Mouse (Mus musculus): ENCODE data around the gene Bcan. TPM values are rescaled to one million over a fixed set of nuclear protein-coding genes. Genes with fewer than 3 reads are reported as not detected.

Gene Bcan
- total RNA-seq, 1 experiment = 1.4 TPM

- in situ Hi-C loops (cut with MboI; ENCODE audit: low sequenced_read_pairs in 2 of 2, unreplicated experiment in 2 of 2) = no loop called here
- Histone ChIP-seq H3K9me3 (ENCODE audit: control insufficient read depth, insufficient read depth, low read depth, low read length) (no peaks in the 10 kb centered on the region), H3K27ac (ENCODE audit: insufficient read depth, low read depth, low read length, poor library complexity, severe bottlenecking) (no peak overlapping the region), H3K9ac (ENCODE audit: insufficient read depth, low read depth, low read length, poor library complexity, severe bottlenecking) (no peak overlapping the region), H3K4me3 (ENCODE audit: insufficient read depth in 1 of 2, low read depth in 1 of 2, low read length in 2 of 2, poor library complexity in 1 of 2, severe bottlenecking in 1 of 2) (no peak overlapping the region), H3K4me1 (ENCODE audit: control insufficient read depth in 2 of 2, insufficient read depth in 2 of 2, low read length in 2 of 2, poor library complexity in 1 of 2) (peaks cover 2 to 15% of the 10 kb centered on the region in 2 experiments; a peak in 2 of 4 replicates), H3K36me3 (ENCODE audit: control insufficient read depth, insufficient read depth, low read length, poor library complexity, severe bottlenecking) (no peaks in the 10 kb centered on the region)
- no peak for TF ChIP-seq ZNF384 (IDR thresholded peaks at IDR 0.05; ENCODE audit: low read depth, low read length)
- no peak for TF ChIP-seq CHD2 (IDR thresholded peaks at IDR 0.05; ENCODE audit: low read depth, low read length)
- no peak for TF ChIP-seq ZC3H11A (IDR thresholded peaks at IDR 0.05; ENCODE audit: borderline replicate concordance, low read depth, low read length)
- no peak for TF ChIP-seq HCFC1 (IDR thresholded peaks at IDR 0.05; ENCODE audit: borderline replicate concordance, insufficient read depth, low read length)
- no peak for TF ChIP-seq MAFK (IDR thresholded peaks at IDR 0.05; ENCODE audit: insufficient read depth, low read depth, low read length)
- no peak for DNase-seq (ENCODE audit: low read depth, low spot score)
These were observed 19.9 kb downstream of the Bcan start for GRCm38 (mm10) chr3:87980085-87980484.

GRCm38 (mm10) chr3:87979493-87979892, 20.5 kb downstream of the Bcan start:
- Histone ChIP-seq H3K9ac (ENCODE audit: insufficient read depth, low read depth, low read length, poor library complexity, severe bottlenecking) (no peak overlapping the region), H3K36me3 (ENCODE audit: control insufficient read depth, insufficient read depth, low read length, poor library complexity, severe bottlenecking) (no peaks in the 10 kb centered on the region), H3K4me3 (ENCODE audit: insufficient read depth in 1 of 2, low read depth in 1 of 2, low read length in 2 of 2, poor library complexity in 1 of 2, severe bottlenecking in 1 of 2) (no peak overlapping the region), H3K27ac (ENCODE audit: insufficient read depth, low read depth, low read length, poor library complexity, severe bottlenecking) (no peak overlapping the region), H3K4me1 (ENCODE audit: control insufficient read depth in 2 of 2, insufficient read depth in 2 of 2, low read length in 2 of 2, poor library complexity in 1 of 2) (peaks cover 2 to 15% of the 10 kb centered on the region in 2 experiments; a peak in 2 of 4 replicates), H3K9me3 (ENCODE audit: control insufficient read depth, insufficient read depth, low read depth, low read length) (no peaks in the 10 kb centered on the region)
- in situ Hi-C loops (cut with MboI; ENCODE audit: low sequenced_read_pairs in 2 of 2, unreplicated experiment in 2 of 2) = no loop called here
- TF ChIP-seq MAFK (IDR thresholded peaks at IDR 0.05; ENCODE audit: insufficient read depth, low read depth, low read length) (no peak), ZNF384 (IDR thresholded peaks at IDR 0.05; ENCODE audit: low read depth, low read length) (no peak), HCFC1 (IDR thresholded peaks at IDR 0.05; ENCODE audit: borderline replicate concordance, insufficient read depth, low read length) (no peak), CHD2 (IDR thresholded peaks at IDR 0.05; ENCODE audit: low read depth, low read length) (no peak), ZC3H11A (IDR thresholded peaks at IDR 0.05; ENCODE audit: borderline replicate concordance, low read depth, low read length) (no peak)
- DNase-seq (ENCODE audit: low read depth, low spot score) = no peak

GRCm38 (mm10) chr3:87974381-87974987, 25.5 kb downstream of the Bcan start:
- Histone ChIP-seq H3K36me3 (ENCODE audit: control insufficient read depth, insufficient read depth, low read length, poor library complexity, severe bottlenecking) (no peaks in the 10 kb centered on the region), H3K4me1 (ENCODE audit: control insufficient read depth in 2 of 2, insufficient read depth in 2 of 2, low read length in 2 of 2, poor library complexity in 1 of 2) (peaks cover 7 to 19% of the 10 kb centered on the region in 2 experiments; a peak in 3 of 4 replicates), H3K9me3 (ENCODE audit: control insufficient read depth, insufficient read depth, low read depth, low read length) (no peaks in the 10 kb centered on the region), H3K27ac (ENCODE audit: insufficient read depth, low read depth, low read length, poor library complexity, severe bottlenecking) (no peak overlapping the region), H3K4me3 (ENCODE audit: insufficient read depth in 1 of 2, low read depth in 1 of 2, low read length in 2 of 2, poor library complexity in 1 of 2, severe bottlenecking in 1 of 2) (peak overlapping the region in 1 of 2 experiments; percentile 35; a peak in 2 of 4 replicates), H3K9ac (ENCODE audit: insufficient read depth, low read depth, low read length, poor library complexity, severe bottlenecking) (no peak overlapping the region)
- TF ChIP-seq MAFK (IDR thresholded peaks at IDR 0.05; ENCODE audit: insufficient read depth, low read depth, low read length) (no peak), HCFC1 (IDR thresholded peaks at IDR 0.05; ENCODE audit: borderline replicate concordance, insufficient read depth, low read length) (0 out of 2 replicates have a peak, but pooled peaks have one; percentile 0)
- in situ Hi-C loops (cut with MboI; ENCODE audit: low sequenced_read_pairs in 2 of 2, unreplicated experiment in 2 of 2) = no loop called here
- DNase-seq (ENCODE audit: low read depth, low spot score) = peak; percentile 99

GRCm38 (mm10) chr3:87973593-87974380, 26.2 kb downstream of the Bcan start:
- Histone ChIP-seq H3K27ac (ENCODE audit: insufficient read depth, low read depth, low read length, poor library complexity, severe bottlenecking) (no peak overlapping the region), H3K4me1 (ENCODE audit: control insufficient read depth in 2 of 2, insufficient read depth in 2 of 2, low read length in 2 of 2, poor library complexity in 1 of 2) (peaks cover 7 to 19% of the 10 kb centered on the region in 2 experiments; a peak in 3 of 4 replicates), H3K4me3 (ENCODE audit: insufficient read depth in 1 of 2, low read depth in 1 of 2, low read length in 2 of 2, poor library complexity in 1 of 2, severe bottlenecking in 1 of 2) (peak overlapping the region in 1 of 2 experiments; percentile 10; a peak in 1 of 4 replicates), H3K9ac (ENCODE audit: insufficient read depth, low read depth, low read length, poor library complexity, severe bottlenecking) (no peak overlapping the region), H3K9me3 (ENCODE audit: control insufficient read depth, insufficient read depth, low read depth, low read length) (no peaks in the 10 kb centered on the region), H3K36me3 (ENCODE audit: control insufficient read depth, insufficient read depth, low read length, poor library complexity, severe bottlenecking) (no peaks in the 10 kb centered on the region)
- TF ChIP-seq HCFC1 (IDR thresholded peaks at IDR 0.05; ENCODE audit: borderline replicate concordance, insufficient read depth, low read length) = 0 out of 2 replicates have a peak, but pooled peaks have one; percentile 26
- TF ChIP-seq CHD2 (IDR thresholded peaks at IDR 0.05; ENCODE audit: low read depth, low read length) = no peak
- in situ Hi-C loops (cut with MboI; ENCODE audit: low sequenced_read_pairs in 2 of 2, unreplicated experiment in 2 of 2) = no loop called here
- no peak for DNase-seq (ENCODE audit: low read depth, low spot score)

Measured in ES-E14 (cell line).